Mouse (Mus musculus) heart, embryonic 16.5 days (tissue): ENCODE measurements around the gene Camkv. TPM values are rescaled to one million over a fixed set of nuclear protein-coding genes. Genes with fewer than 3 reads are reported as not detected.

Experiments used
- ATAC-seq: fragments of 200-750 bp; cut with Nextera tagmentation; replicated peaks from 2 replicates; pipeline ENCODE4 v1.8.0; 2017; ENCODE audit warnings: moderate number of reproducible peaks; ENCODE audit not compliant: insufficient read depth, low FRiP score; ENCODE audit errors: extremely low read depth
- H3K27ac ChIP-seq: fragments of 300-500 bp; sonication (generic); 2 replicates; pipeline ENCODE4 v1.5.1; 2014; ENCODE audit warnings: mild to moderate bottlenecking, low read length, control low read depth, moderate library complexity
- H3K27me3 ChIP-seq: fragments of 300-500 bp; sonication (generic); 2 replicates; pipeline ENCODE4 v1.6.1; 2014; ENCODE audit warnings: low read length, mixed read lengths; ENCODE audit not compliant: control insufficient read depth, insufficient read depth
- H3K36me3 ChIP-seq: fragments of 300-500 bp; sonication (generic); 2 replicates; pipeline ENCODE4 v1.6.1; 2014; ENCODE audit not compliant: control insufficient read depth, insufficient read depth
- H3K4me1 ChIP-seq: fragments of 300-500 bp; sonication (generic); 2 replicates; pipeline ENCODE4 v1.6.1; 2014; ENCODE audit warnings: low read length, mixed read lengths; ENCODE audit not compliant: control insufficient read depth, insufficient read depth
- H3K4me2 ChIP-seq: fragments of 300-500 bp; sonication (generic); 2 replicates; pipeline ENCODE4 v1.6.1; 2014; ENCODE audit warnings: low read depth, mild to moderate bottlenecking, control low read depth, low read length
- H3K4me3 ChIP-seq: fragments of 300-500 bp; sonication (generic); 2 replicates; pipeline ENCODE4 v1.5.1; 2014; ENCODE audit warnings: mild to moderate bottlenecking, control low read depth, low read length
- H3K9ac ChIP-seq: fragments of 300-500 bp; sonication (generic); 2 replicates; pipeline ENCODE4 v1.6.1; 2014; ENCODE audit warnings: low read length, control low read depth
- H3K9me3 ChIP-seq: fragments of 300-500 bp; sonication (generic); replicated peaks from 2 replicates; pipeline ENCODE4 v1.6.1; 2016; ENCODE audit warnings: low read length; ENCODE audit not compliant: control insufficient read depth
- WGBS: fragments of 180-500 bp; shearing (Covaris S2); extraction: QIAGEN DNeasy Blood & Tissue Kit; methylation state at CpG from one replicate; pipeline ENCODE4 v1.1.7; 2014; 5-methylcytosine and 5-hydroxymethylcytosine counted together
- polyA plus RNA-seq: library from polyadenylated mRNA; unstranded; fragments of >200 nt; fragmentation: Nextera tagmentation; extraction: Ambion mirVana; gene quantifications from 2 replicates; pipeline ENCODE4 v1.2.1, GENCODE M21; 2015

The Camkv gene
- polyA plus RNA-seq, 1 experiment from 2014 or later, result 2.3 TPM

- 1% methylated on average over 4 of the region's 4 CpGs for WGBS
- Histone ChIP-seq H3K4me2 (no peak overlapping the region), H3K27me3 (peaks cover 9% of the 10 kb centered on the region), H3K4me1 (peaks cover 26% of the 10 kb centered on the region), H3K9ac (0 out of 2 replicates have a peak overlapping the region, but pooled peaks have one; percentile 8), H3K27ac (peak overlapping the region; percentile 17; the same call in 1 of the 2 replicates), H3K4me3 (no peak overlapping the region), H3K36me3 (0 out of 2 replicates have a peak, but pooled peaks cover 2% of the 10 kb centered on the region), H3K9me3 (no peaks in the 10 kb centered on the region)
- peak; percentile 25; the same call in 1 of the 2 replicates for ATAC-seq
Measured at GRCm38 (mm10) chr9:107904726-107905125, 30.7 kb upstream of the Camkv start.

GRCm38 (mm10) chr9:107906252-107906966 is 29.1 kb upstream of the Camkv start, which contains the start of gene Mst1r:
Mst1r (plus strand) TSS chr9:107906873.
- no peaks in the 10 kb centered on the region for H3K36me3 ChIP-seq
- peak; percentile 75 for ATAC-seq
- peaks cover 20% of the 10 kb centered on the region for H3K4me1 ChIP-seq
- H3K4me3 ChIP-seq, result peak within 1 kb of the TSS; percentile 54
- H3K27me3 ChIP-seq, result no peaks in the 10 kb centered on the region; the same call in 1 of the 2 replicates
- H3K27ac ChIP-seq, result peak within 1 kb of the TSS; percentile 38; the same call in 1 of the 2 replicates
- H3K4me2 ChIP-seq, result peak within 1 kb of the TSS; percentile 88
- H3K9me3 ChIP-seq, result no peaks in the 10 kb centered on the region
- 17% methylated on average over 19 of the region's 19 CpGs for WGBS
- peak within 1 kb of the TSS; percentile 74 for H3K9ac ChIP-seq

GRCm38 (mm10) chr9:107906967-107907800 is 28.3 kb upstream of the Camkv start:
- H3K4me2 ChIP-seq, result peak overlapping the region; percentile 88
- peak overlapping the region; percentile 18; the same call in 1 of the 2 replicates for H3K27ac ChIP-seq
- 50% methylated on average over 31 of the region's 31 CpGs for WGBS
- H3K9me3 ChIP-seq, result no peaks in the 10 kb centered on the region
- peak overlapping the region; percentile 54 for H3K4me3 ChIP-seq
- H3K27me3 ChIP-seq, result no peaks in the 10 kb centered on the region; the same call in 1 of the 2 replicates
- H3K9ac ChIP-seq, result peak overlapping the region; percentile 74
- no peak for ATAC-seq
- peaks cover 20% of the 10 kb centered on the region for H3K4me1 ChIP-seq
- no peaks in the 10 kb centered on the region for H3K36me3 ChIP-seq

GRCm38 (mm10) chr9:107907801-107908120 is 27.7 kb upstream of the Camkv start:
- WGBS, result 70% methylated on average over 14 of the region's 14 CpGs
- Histone ChIP-seq H3K9ac (peak overlapping the region; percentile 50), H3K27me3 (no peaks in the 10 kb centered on the region; the same call in 1 of the 2 replicates), H3K4me3 (peak overlapping the region; percentile 54), H3K4me2 (peak overlapping the region; percentile 88), H3K4me1 (peaks cover 20% of the 10 kb centered on the region), H3K27ac (peak overlapping the region; percentile 13; the same call in 1 of the 2 replicates), H3K9me3 (no peaks in the 10 kb centered on the region), H3K36me3 (no peaks in the 10 kb centered on the region)
- no peak for ATAC-seq

- Histone ChIP-seq H3K36me3 (no peaks in the 10 kb centered on the region), H3K27me3 (no peaks in the 10 kb centered on the region; the same call in 1 of the 2 replicates), H3K4me3 (peak overlapping the region; percentile 54), H3K9me3 (no peaks in the 10 kb centered on the region), H3K9ac (peak overlapping the region; percentile 50), H3K27ac (peak overlapping the region; percentile 31), H3K4me2 (peak overlapping the region; percentile 88), H3K4me1 (peaks cover 20% of the 10 kb centered on the region)
- WGBS, result 39% methylated on average over 18 of the region's 18 CpGs
- no peak for ATAC-seq
Measured at GRCm38 (mm10) chr9:107908410-107909158, 26.9 kb upstream of the Camkv start.

- no peak overlapping the region for H3K27ac ChIP-seq
Measured at GRCm38 (mm10) chr9:107910025-107910769, 25.3 kb upstream of the Camkv start.

GRCm38 (mm10) chr9:107914764-107915420 is 20.6 kb upstream of the Camkv start:
- Histone ChIP-seq H3K36me3 (no peaks in the 10 kb centered on the region), H3K4me3 (no peak overlapping the region), H3K9me3 (no peaks in the 10 kb centered on the region), H3K9ac (no peak overlapping the region), H3K27me3 (0 out of 2 replicates have a peak, but pooled peaks cover 4% of the 10 kb centered on the region), H3K4me2 (no peak overlapping the region), H3K4me1 (no peaks in the 10 kb centered on the region), H3K27ac (no peak overlapping the region)
- 73% methylated on average over 16 of the region's 16 CpGs for WGBS
- ATAC-seq, result no peak

More at GRCm38 (mm10) chr9:107910025-107910769, 25.3 kb upstream of the Camkv start:
- H3K9me3 ChIP-seq, result no peaks in the 10 kb centered on the region
- no peaks in the 10 kb centered on the region; the same call in 1 of the 2 replicates for H3K27me3 ChIP-seq
- 75% methylated on average over 15 of the region's 15 CpGs for WGBS
- H3K4me1 ChIP-seq, result peaks cover 18% of the 10 kb centered on the region
- ATAC-seq, result no peak
- no peak overlapping the region for H3K4me2 ChIP-seq
- H3K9ac ChIP-seq, result no peak overlapping the region
- no peak overlapping the region for H3K4me3 ChIP-seq
- H3K36me3 ChIP-seq, result no peaks in the 10 kb centered on the region
